Mouse (Mus musculus): ENCODE results near the gene Cdc25b. TPM values are rescaled to one million over a fixed set of nuclear protein-coding genes. Genes with fewer than 3 reads are reported as not detected.

The Cdc25b gene
- total RNA-seq (2015) (21.5 and 25.5 TPM in 2 replicates), total RNA-seq (2017) (29.1 and 35.0 TPM in 2 replicates)

- ATAC-seq (ENCODE audit: poor library complexity, severe bottlenecking): peak; percentile 89
These were observed at the start of gene Cdc25b, which contains the start of gene Spef1 for GRCm38 (mm10) chr2:131186771-131187601. TSS of gene Cdc25b (plus strand) at chr2:131186949. TSS of gene Spef1 (minus strand) at chr2:131187282.

GRCm38 (mm10) chr2:131138296-131138695 lies 48.5 kb upstream of the Cdc25b start:
- ATAC-seq (ENCODE audit: poor library complexity, severe bottlenecking): no peak

GRCm38 (mm10) chr2:131138760-131139159 lies 48.0 kb upstream of the Cdc25b start:
- no peak for ATAC-seq (ENCODE audit: poor library complexity, severe bottlenecking)

GRCm38 (mm10) chr2:131139287-131139686 lies 47.5 kb upstream of the Cdc25b start:
- no peak for ATAC-seq (ENCODE audit: poor library complexity, severe bottlenecking)

- ATAC-seq (ENCODE audit: poor library complexity, severe bottlenecking): no peak
These were observed 46.7 kb upstream of the Cdc25b start for GRCm38 (mm10) chr2:131139886-131140532.

- no peak for ATAC-seq (ENCODE audit: poor library complexity, severe bottlenecking)
These were observed 46.2 kb upstream of the Cdc25b start for GRCm38 (mm10) chr2:131140533-131140905.

- no peak for ATAC-seq (ENCODE audit: poor library complexity, severe bottlenecking)
These were observed 45.3 kb upstream of the Cdc25b start for GRCm38 (mm10) chr2:131141336-131141986.

- ATAC-seq (ENCODE audit: poor library complexity, severe bottlenecking): peak; percentile 73
These were observed 44.2 kb upstream of the Cdc25b start for GRCm38 (mm10) chr2:131142592-131142991.

GRCm38 (mm10) chr2:131143007-131143780 lies 43.6 kb upstream of the Cdc25b start:
- no peak for ATAC-seq (ENCODE audit: poor library complexity, severe bottlenecking)

GRCm38 (mm10) chr2:131145121-131145520 lies 41.6 kb upstream of the Cdc25b start:
- no peak for ATAC-seq (ENCODE audit: poor library complexity, severe bottlenecking)

GRCm38 (mm10) chr2:131145536-131145935 lies 41.2 kb upstream of the Cdc25b start:
- ATAC-seq (ENCODE audit: poor library complexity, severe bottlenecking): no peak

- no peak for ATAC-seq (ENCODE audit: poor library complexity, severe bottlenecking)
These were observed 40.3 kb upstream of the Cdc25b start for GRCm38 (mm10) chr2:131146193-131147042.

GRCm38 (mm10) chr2:131147043-131147365 lies 39.7 kb upstream of the Cdc25b start:
- ATAC-seq (ENCODE audit: poor library complexity, severe bottlenecking): no peak

- no peak for ATAC-seq (ENCODE audit: poor library complexity, severe bottlenecking)
These were observed 38.1 kb upstream of the Cdc25b start for GRCm38 (mm10) chr2:131148353-131149253.

- ATAC-seq (ENCODE audit: poor library complexity, severe bottlenecking): no peak
These were observed 37.5 kb upstream of the Cdc25b start for GRCm38 (mm10) chr2:131149254-131149578.

- ATAC-seq (ENCODE audit: poor library complexity, severe bottlenecking): no peak
These were observed 34.5 kb upstream of the Cdc25b start for GRCm38 (mm10) chr2:131152166-131152730.

GRCm38 (mm10) chr2:131154036-131154435 lies 32.7 kb upstream of the Cdc25b start:
- no peak for ATAC-seq (ENCODE audit: poor library complexity, severe bottlenecking)

GRCm38 (mm10) chr2:131156987-131157386 lies 29.8 kb upstream of the Cdc25b start:
- ATAC-seq (ENCODE audit: poor library complexity, severe bottlenecking): no peak

- ATAC-seq (ENCODE audit: poor library complexity, severe bottlenecking): peak; percentile 19
These were observed 27.2 kb upstream of the Cdc25b start for GRCm38 (mm10) chr2:131159491-131159910.
